Mouse (Mus musculus) myocyte (in vitro differentiated cells): ENCODE measurements at regions not wholly inside any gene's neighbourhood (a gene's known extent, or its start where the extent isn't known, plus 50 kb on each side); places are given as distances from the start of the nearest gene placed in this dataset.

Experiments
- H3K27me3 ChIP-seq: one replicate; pipeline ENCODE4 v1.6.1; 2011; ENCODE audit not compliant: control insufficient read depth, insufficient read depth, insufficient read length
- H3K36me3 ChIP-seq: one replicate; pipeline ENCODE4 v1.6.1; 2011; ENCODE audit not compliant: control insufficient read depth, insufficient read depth
- H3K4me2 ChIP-seq: one replicate; pipeline ENCODE4 v1.6.1; 2011; ENCODE audit warnings: low read depth, control low read depth
- H3K4me3 ChIP-seq: one replicate; pipeline ENCODE4 v1.5.1; 2011; ENCODE audit warnings: mild to moderate bottlenecking, control low read depth, moderate library complexity
- H3K79me2 ChIP-seq: one replicate; pipeline ENCODE4 v1.6.1; 2011; ENCODE audit not compliant: control insufficient read depth, insufficient read depth
- H3ac ChIP-seq: one replicate; pipeline ENCODE4 v1.6.1; 2011; ENCODE audit not compliant: control insufficient read depth, insufficient read length
- CEBPB ChIP-seq: IDR thresholded peaks from 2 replicates; pipeline ENCODE4 v1.6.1; 2011; ENCODE audit warnings: mild to moderate bottlenecking, moderate library complexity; ENCODE audit not compliant: poor library complexity, insufficient read depth, severe bottlenecking
- E2F4 ChIP-seq: IDR thresholded peaks from one replicate; pipeline ENCODE4 v1.6.1; 2011; ENCODE audit warnings: mild to moderate bottlenecking, control low read depth, moderate library complexity; ENCODE audit not compliant: insufficient read depth
- MAX ChIP-seq: IDR thresholded peaks from one replicate; pipeline ENCODE4 v1.6.1; 2011; ENCODE audit warnings: low read depth, mild to moderate bottlenecking, control low read depth
- MYOD1 ChIP-seq, 3 experiments: IDR thresholded peaks; one replicate each; pipeline ENCODE4 v1.6.1; 2011; ENCODE audit warnings: control low read depth in 2 of 3, low read depth in 2 of 3, mild to moderate bottlenecking in 2 of 3, moderate library complexity in 1 of 3; ENCODE audit not compliant: insufficient read length in 2 of 3, control insufficient read depth in 1 of 3
- MYOG ChIP-seq, 3 experiments: IDR thresholded peaks; one replicate each; pipeline ENCODE4 v1.6.1; 2011; ENCODE audit warnings: control low read depth in 2 of 3, low read depth in 2 of 3, mild to moderate bottlenecking in 2 of 3; ENCODE audit not compliant: insufficient read length in 2 of 3, control insufficient read depth in 1 of 3, insufficient read depth in 1 of 3
- POLR2A ChIP-seq: IDR thresholded peaks from one replicate; pipeline ENCODE4 v1.6.1; 2011; ENCODE audit warnings: low read depth, mild to moderate bottlenecking, control low read depth, moderate library complexity; ENCODE audit not compliant: insufficient read length
- POLR2AphosphoS2 ChIP-seq: IDR thresholded peaks from one replicate; pipeline ENCODE4 v1.6.1; 2011; ENCODE audit warnings: low read depth, control low read depth; ENCODE audit not compliant: insufficient read length
- REST ChIP-seq: IDR thresholded peaks from one replicate; pipeline ENCODE4 v1.6.1; 2011; ENCODE audit warnings: mild to moderate bottlenecking, control low read depth, moderate library complexity; ENCODE audit not compliant: insufficient read depth, insufficient read length
- SRF ChIP-seq: IDR thresholded peaks from one replicate; pipeline ENCODE4 v1.6.1; 2011; ENCODE audit warnings: low read depth; ENCODE audit not compliant: control insufficient read depth, insufficient read length
- TCF12 ChIP-seq: IDR thresholded peaks from one replicate; pipeline ENCODE4 v1.6.1; 2011; ENCODE audit warnings: mild to moderate bottlenecking, control low read depth; ENCODE audit not compliant: poor library complexity, insufficient read depth, severe bottlenecking
- TCF3 ChIP-seq: IDR thresholded peaks from one replicate; pipeline ENCODE4 v1.6.1; 2011; ENCODE audit warnings: low read depth, control low read depth; ENCODE audit not compliant: insufficient read length
- USF1 ChIP-seq: IDR thresholded peaks from one replicate; pipeline ENCODE4 v1.6.1; 2011; ENCODE audit warnings: low read depth, mild to moderate bottlenecking, control low read depth, moderate library complexity

GRCm38 (mm10) chr16:46617544-46618335, 119.4 kb upstream of the Nectin3 start:
- no peaks in the 10 kb centered on the region for H3K27me3 ChIP-seq
- no peak overlapping the region for H3K4me2 ChIP-seq
- H3K79me2 ChIP-seq: no peaks in the 10 kb centered on the region
- H3K4me3 ChIP-seq: no peak overlapping the region
- no peak overlapping the region for H3ac ChIP-seq
- no peaks in the 10 kb centered on the region for H3K36me3 ChIP-seq
- TF ChIP-seq TCF12 (no peak), MAX (no peak), E2F4 (no peak), MYOD1 (IDR thresholded peaks at IDR 0.05; ENCODE audit: control insufficient read depth in 1 of 3, insufficient read length in 2 of 3, low read depth in 2 of 3) (no peak)

- Histone ChIP-seq H3K4me2 (no peak overlapping the region), H3K4me3 (no peak overlapping the region)
- TF ChIP-seq REST (no peak), CEBPB (no peak), E2F4 (no peak), SRF (no peak), USF1 (no peak), TCF12 (no peak), POLR2A (no peak), MYOD1 (IDR thresholded peaks at IDR 0.05; ENCODE audit: control insufficient read depth in 1 of 3, insufficient read length in 2 of 3, low read depth in 2 of 3) (no peak), MYOG (IDR thresholded peaks at IDR 0.05; ENCODE audit: control insufficient read depth in 1 of 3, insufficient read depth in 1 of 3, insufficient read length in 2 of 3, low read depth in 2 of 3) (no peak), TCF3 (no peak)
Measured at GRCm38 (mm10) chr16:46616606-46617005, 118.3 kb upstream of the Nectin3 start.

GRCm38 (mm10) chr16:46613062-46613818, 114.9 kb upstream of the Nectin3 start:
- H3K36me3 ChIP-seq: no peaks in the 10 kb centered on the region
- no peak for TF ChIP-seq POLR2A
- no peak for TF ChIP-seq MYOD1 (IDR thresholded peaks at IDR 0.05; ENCODE audit: control insufficient read depth in 1 of 3, insufficient read length in 2 of 3, low read depth in 2 of 3)
- no peak for TF ChIP-seq POLR2AphosphoS2
- no peak for TF ChIP-seq USF1
- no peak for TF ChIP-seq MYOG (IDR thresholded peaks at IDR 0.05; ENCODE audit: control insufficient read depth in 1 of 3, insufficient read depth in 1 of 3, insufficient read length in 2 of 3, low read depth in 2 of 3)
- TF ChIP-seq TCF3: no peak
- TF ChIP-seq MAX: no peak
- no peak for TF ChIP-seq CEBPB
- no peak for TF ChIP-seq REST
- TF ChIP-seq E2F4: no peak
- no peak for TF ChIP-seq SRF
- no peak for TF ChIP-seq TCF12
- H3K79me2 ChIP-seq: no peaks in the 10 kb centered on the region
- H3ac ChIP-seq: no peak overlapping the region
- no peak overlapping the region for H3K4me2 ChIP-seq
- no peaks in the 10 kb centered on the region for H3K27me3 ChIP-seq
- H3K4me3 ChIP-seq: no peak overlapping the region

More at GRCm38 (mm10) chr16:46616606-46617005, 118.3 kb upstream of the Nectin3 start:
- Histone ChIP-seq H3K36me3 (no peaks in the 10 kb centered on the region), H3ac (no peak overlapping the region), H3K79me2 (no peaks in the 10 kb centered on the region), H3K27me3 (no peaks in the 10 kb centered on the region)

- no peak for TF ChIP-seq SRF
- no peak for TF ChIP-seq REST
- TF ChIP-seq POLR2A: no peak
- Histone ChIP-seq H3K36me3 (no peaks in the 10 kb centered on the region), H3ac (no peak overlapping the region), H3K4me3 (no peak overlapping the region), H3K4me2 (no peak overlapping the region), H3K27me3 (no peaks in the 10 kb centered on the region), H3K79me2 (no peaks in the 10 kb centered on the region)
Measured at GRCm38 (mm10) chr16:46605879-46606203, 107.5 kb upstream of the Nectin3 start.

GRCm38 (mm10) chr16:46605001-46605878, 106.9 kb upstream of the Nectin3 start:
- Histone ChIP-seq H3K4me3 (no peak overlapping the region), H3ac (no peak overlapping the region), H3K79me2 (no peaks in the 10 kb centered on the region), H3K36me3 (no peaks in the 10 kb centered on the region), H3K27me3 (no peaks in the 10 kb centered on the region), H3K4me2 (no peak overlapping the region)
- TF ChIP-seq MYOD1 (IDR thresholded peaks at IDR 0.05; ENCODE audit: control insufficient read depth in 1 of 3, insufficient read length in 2 of 3, low read depth in 2 of 3): no peak
